Mouse (Mus musculus) stomach, embryonic 16.5 days (tissue): ENCODE data around the gene Plppr3. TPM values are rescaled to one million over a fixed set of nuclear protein-coding genes. Genes with fewer than 3 reads are reported as not detected.

Experiments
- ATAC-seq: fragments of 200-750 bp; cut with Nextera tagmentation; 2 replicates; pipeline ENCODE4 v1.8.0; 2017; ENCODE audit warnings: moderate number of reproducible peaks, moderate TSS enrichment; ENCODE audit not compliant: insufficient read depth, low FRiP score
- H3K27ac ChIP-seq: fragments of 300-500 bp; sonication (generic); 2 replicates; pipeline ENCODE4 v1.5.1; 2014; ENCODE audit warnings: low read length
- H3K27me3 ChIP-seq: fragments of 300-500 bp; sonication (generic); 2 replicates; pipeline ENCODE4 v1.6.1; 2014; ENCODE audit warnings: low read length, control low read depth, mixed read lengths; ENCODE audit not compliant: control insufficient read depth, insufficient read depth
- H3K36me3 ChIP-seq: fragments of 300-500 bp; sonication (generic); 2 replicates; pipeline ENCODE4 v1.6.1; 2014; ENCODE audit warnings: low read length; ENCODE audit not compliant: control insufficient read depth, insufficient read depth
- H3K4me1 ChIP-seq: fragments of 300-500 bp; sonication (generic); 2 replicates; pipeline ENCODE4 v1.6.1; 2014; ENCODE audit warnings: low read length, control low read depth, mixed read lengths; ENCODE audit not compliant: control insufficient read depth, insufficient read depth
- H3K4me2 ChIP-seq: fragments of 300-500 bp; sonication (generic); 2 replicates; pipeline ENCODE4 v1.6.1; 2014; ENCODE audit warnings: low read depth, low read length, mixed read lengths
- H3K4me3 ChIP-seq: fragments of 300-500 bp; sonication (generic); replicated peaks from 2 replicates; pipeline ENCODE4 v1.5.1; 2014; ENCODE audit warnings: mild to moderate bottlenecking, low read length
- H3K9ac ChIP-seq: fragments of 300-500 bp; sonication (generic); 2 replicates; pipeline ENCODE4 v1.6.1; 2014; ENCODE audit warnings: low read length
- H3K9me3 ChIP-seq: fragments of 300-500 bp; sonication (generic); replicated peaks from 2 replicates; pipeline ENCODE4 v1.6.1; 2016; ENCODE audit warnings: low read length, control low read depth; ENCODE audit not compliant: control insufficient read depth
- WGBS: fragments of 180-500 bp; shearing (Covaris S2); extraction: QIAGEN DNeasy Blood & Tissue Kit; methylation state at CpG from one replicate; pipeline ENCODE4 v1.1.7; 2014; 5-methylcytosine and 5-hydroxymethylcytosine counted together
- polyA plus RNA-seq: library from polyadenylated mRNA; unstranded; fragments of >200 nt; fragmentation: Nextera tagmentation; extraction: Ambion mirVana; gene quantifications from 2 replicates; pipeline ENCODE4 v1.2.1, GENCODE M21; 2015

Plppr3 gene
- polyA plus RNA-seq, 1 experiment from 2014 or later, result 28.7 TPM

DNA sequence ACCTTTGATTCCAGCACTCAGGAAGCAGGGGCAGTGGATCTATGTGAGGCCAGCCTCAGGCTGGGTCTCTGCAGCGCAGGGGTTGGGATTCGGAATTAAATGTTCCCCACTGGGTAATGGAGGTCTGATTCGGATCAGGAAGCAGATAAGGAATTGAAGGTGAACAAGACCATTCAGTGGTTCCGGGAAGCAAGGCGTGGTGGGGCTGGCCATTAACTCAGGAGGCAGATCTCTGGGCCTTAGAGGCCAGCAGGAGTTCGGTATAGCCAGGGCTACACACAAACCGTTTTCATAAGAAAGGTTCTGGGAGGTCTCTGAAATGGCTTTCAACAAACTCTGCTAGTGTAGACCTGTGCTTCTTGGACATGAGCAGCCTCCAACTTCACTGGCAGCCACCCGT, 21.6 kb downstream of the Plppr3 start:
- Histone ChIP-seq H3K36me3 (no peaks in the 10 kb centered on the region), H3K4me1 (peaks cover 42% of the 10 kb centered on the region), H3K27me3 (no peaks in the 10 kb centered on the region), H3K9ac (peak overlapping the region; percentile 84), H3K27ac (peak overlapping the region; percentile 100), H3K4me3 (peak overlapping the region; percentile 97), H3K4me2 (peak overlapping the region; percentile 91), H3K9me3 (no peaks in the 10 kb centered on the region)
- WGBS, result 15% methylated on average over 8 of the region's 8 CpGs
- ATAC-seq, result no peak

DNA sequence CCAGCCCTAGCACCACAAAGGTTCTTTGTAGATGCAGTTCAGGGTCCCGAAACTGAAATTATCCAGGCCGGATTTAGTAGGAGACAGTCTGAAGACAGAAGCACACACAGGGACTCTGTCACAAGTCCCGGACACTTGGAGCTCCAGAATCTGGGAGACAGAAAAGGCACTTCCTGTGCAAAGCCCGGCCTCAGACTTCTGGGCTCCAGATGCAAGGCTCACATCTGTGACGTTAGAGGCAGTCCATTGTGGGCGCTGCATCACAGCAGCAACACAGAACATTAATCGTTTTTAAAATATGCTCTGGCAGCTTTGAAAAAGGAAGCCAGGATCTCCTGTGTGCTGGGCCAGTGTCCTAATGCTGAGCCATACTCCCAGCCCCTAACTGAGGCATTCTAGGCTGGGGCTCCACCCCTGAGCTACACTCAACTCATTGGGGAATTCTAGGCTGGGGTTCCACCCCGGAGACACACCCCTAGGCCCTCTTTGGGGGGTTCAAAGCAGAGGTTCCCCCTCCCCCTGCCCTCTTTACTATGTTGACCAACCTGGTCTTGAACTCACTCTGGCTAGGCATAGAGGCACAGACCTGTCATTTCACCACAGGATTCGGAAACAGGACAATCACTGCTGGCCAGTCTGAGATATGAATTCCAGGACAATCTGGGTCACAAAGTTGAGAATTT, 22.2 kb downstream of the Plppr3 start:
- peak overlapping the region; percentile 97 for H3K4me3 ChIP-seq
- no peak for ATAC-seq
- H3K4me1 ChIP-seq, result peaks cover 36% of the 10 kb centered on the region
- no peaks in the 10 kb centered on the region for H3K9me3 ChIP-seq
- WGBS, result 26% methylated on average over 9 of the region's 9 CpGs
- H3K27ac ChIP-seq, result peak overlapping the region; percentile 100
- H3K36me3 ChIP-seq, result no peaks in the 10 kb centered on the region
- H3K27me3 ChIP-seq, result no peaks in the 10 kb centered on the region
- peak overlapping the region; percentile 91 for H3K4me2 ChIP-seq
- H3K9ac ChIP-seq, result peak overlapping the region; percentile 84

DNA sequence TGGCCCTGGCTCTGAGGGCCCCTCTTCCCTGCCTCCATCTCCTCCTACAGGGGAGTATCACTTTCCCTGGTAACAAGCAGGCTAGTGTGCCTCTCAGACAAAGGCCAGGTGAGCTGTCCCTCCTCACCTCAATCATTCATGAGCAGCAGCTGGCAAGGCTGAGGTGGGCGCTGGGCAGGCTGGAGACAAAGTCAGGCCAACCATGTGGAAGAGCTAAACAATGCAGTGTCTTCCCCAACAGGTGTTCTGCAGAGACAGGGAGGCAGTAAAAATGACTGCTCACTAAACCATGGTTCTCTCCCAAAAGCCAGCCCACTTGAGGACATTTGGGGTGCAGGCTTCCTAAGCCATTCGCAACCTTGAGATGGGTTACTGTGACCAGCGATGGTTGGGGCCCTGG, 22.8 kb downstream of the Plppr3 start:
- Histone ChIP-seq H3K4me1 (peaks cover 30% of the 10 kb centered on the region), H3K36me3 (no peaks in the 10 kb centered on the region), H3K9ac (peak overlapping the region; percentile 84), H3K27ac (peak overlapping the region; percentile 100), H3K4me3 (no peak overlapping the region; the same call in 1 of the 2 replicates), H3K9me3 (no peaks in the 10 kb centered on the region), H3K27me3 (no peaks in the 10 kb centered on the region), H3K4me2 (peak overlapping the region; percentile 91)
- WGBS, result 49% methylated on average over 3 of the region's 3 CpGs
- no peak for ATAC-seq

DNA sequence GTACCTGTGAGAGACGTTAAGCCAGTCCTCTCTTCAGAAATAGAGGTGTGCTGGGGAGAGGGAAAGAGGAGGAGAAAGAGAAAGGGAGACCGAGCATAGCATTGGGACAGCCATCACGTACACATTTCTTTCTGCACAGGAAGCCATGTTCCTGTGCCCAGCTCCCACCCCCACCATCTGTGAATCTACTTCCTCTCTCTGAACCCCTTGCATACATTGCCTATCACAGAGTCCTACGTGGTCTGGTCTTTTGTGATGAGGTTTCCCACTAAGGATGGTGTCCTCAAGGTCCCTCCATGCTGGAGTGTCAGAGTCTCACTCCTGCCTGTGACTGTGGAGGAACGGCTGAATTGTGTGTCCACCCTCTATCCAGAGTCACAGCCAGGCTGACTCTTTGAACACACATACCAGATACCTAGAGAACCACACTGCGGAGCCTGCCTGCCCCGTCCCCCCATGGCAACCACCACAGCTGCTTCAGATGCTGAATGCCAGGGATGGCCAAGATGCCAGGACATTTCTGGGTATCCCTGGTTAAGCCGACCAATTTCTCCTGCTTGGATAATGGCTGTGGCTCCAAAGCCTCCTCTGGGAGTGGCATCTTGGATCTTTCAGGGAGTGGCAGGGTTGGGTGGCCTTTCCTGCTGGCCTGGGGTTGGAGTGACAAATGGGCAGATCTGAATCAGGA, 24.3 kb downstream of the Plppr3 start:
- H3K4me3 ChIP-seq, result no peak overlapping the region
- H3K4me2 ChIP-seq, result no peak overlapping the region
- no peak for ATAC-seq
- no peaks in the 10 kb centered on the region for H3K27me3 ChIP-seq
- H3K9ac ChIP-seq, result no peak overlapping the region
- no peaks in the 10 kb centered on the region for H3K36me3 ChIP-seq
- WGBS, result 77% methylated on average over 8 of the region's 8 CpGs
- H3K4me1 ChIP-seq, result peaks cover 28% of the 10 kb centered on the region
- H3K9me3 ChIP-seq, result no peaks in the 10 kb centered on the region
- no peak overlapping the region for H3K27ac ChIP-seq

DNA sequence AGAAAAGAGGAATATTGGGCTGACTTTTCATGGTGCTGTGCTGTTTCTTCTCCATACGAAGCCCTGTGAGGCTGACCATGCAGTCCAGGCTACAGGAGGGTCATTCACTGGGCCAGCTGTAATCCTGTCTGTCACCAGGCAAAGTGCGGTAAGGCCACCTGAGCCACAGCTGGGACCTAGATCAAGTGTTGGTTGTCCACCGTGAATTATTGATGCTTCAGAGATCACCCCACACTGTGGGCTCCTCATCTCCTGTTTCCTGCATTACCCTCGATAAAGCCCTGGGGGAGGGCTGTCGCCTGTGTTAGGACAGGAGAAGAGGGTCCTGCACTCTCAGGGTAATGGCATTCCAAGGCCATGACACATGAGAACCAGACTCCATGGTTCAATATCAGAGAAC, 27.9 kb downstream of the Plppr3 start:
- H3K4me2 ChIP-seq, result no peak overlapping the region
- H3K27ac ChIP-seq, result no peak overlapping the region
- no peaks in the 10 kb centered on the region for H3K36me3 ChIP-seq
- no peak overlapping the region for H3K4me3 ChIP-seq
- peaks cover 23% of the 10 kb centered on the region for H3K4me1 ChIP-seq
- H3K9ac ChIP-seq, result no peak overlapping the region
- H3K27me3 ChIP-seq, result no peaks in the 10 kb centered on the region
- H3K9me3 ChIP-seq, result no peaks in the 10 kb centered on the region
- ATAC-seq, result no peak
- WGBS, result 50% methylated on average over 5 of the region's 5 CpGs

DNA sequence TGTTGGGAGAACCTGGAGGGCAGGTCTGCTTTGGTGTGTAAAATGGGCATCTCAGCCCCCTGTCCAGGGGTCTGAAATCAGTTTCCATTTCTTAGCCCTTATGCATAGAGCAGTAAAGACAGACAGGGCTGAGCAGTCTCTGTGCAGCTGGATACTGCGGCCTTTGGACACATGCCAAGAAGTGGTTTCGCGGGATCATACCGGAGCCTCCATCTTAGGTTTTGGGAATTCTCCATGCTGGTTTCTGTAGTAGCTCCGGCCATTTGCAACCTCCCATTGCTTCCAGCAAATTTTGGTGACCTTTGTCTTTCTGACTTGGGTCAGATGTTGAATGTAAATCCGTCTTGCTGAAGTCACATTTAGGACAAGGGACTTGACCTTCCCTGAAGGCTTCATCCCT, 31.0 kb downstream of the Plppr3 start:
- no peak overlapping the region for H3K4me2 ChIP-seq
- H3K9me3 ChIP-seq, result no peaks in the 10 kb centered on the region
- ATAC-seq, result no peak
- 46% methylated on average over 6 of the region's 6 CpGs for WGBS
- no peaks in the 10 kb centered on the region for H3K27me3 ChIP-seq
- H3K4me1 ChIP-seq, result peaks cover 17% of the 10 kb centered on the region
- 0 out of 2 replicates have a peak overlapping the region, but pooled peaks have one; percentile 3 for H3K9ac ChIP-seq
- H3K27ac ChIP-seq, result no peak overlapping the region
- H3K36me3 ChIP-seq, result no peaks in the 10 kb centered on the region
- H3K4me3 ChIP-seq, result no peak overlapping the region

DNA sequence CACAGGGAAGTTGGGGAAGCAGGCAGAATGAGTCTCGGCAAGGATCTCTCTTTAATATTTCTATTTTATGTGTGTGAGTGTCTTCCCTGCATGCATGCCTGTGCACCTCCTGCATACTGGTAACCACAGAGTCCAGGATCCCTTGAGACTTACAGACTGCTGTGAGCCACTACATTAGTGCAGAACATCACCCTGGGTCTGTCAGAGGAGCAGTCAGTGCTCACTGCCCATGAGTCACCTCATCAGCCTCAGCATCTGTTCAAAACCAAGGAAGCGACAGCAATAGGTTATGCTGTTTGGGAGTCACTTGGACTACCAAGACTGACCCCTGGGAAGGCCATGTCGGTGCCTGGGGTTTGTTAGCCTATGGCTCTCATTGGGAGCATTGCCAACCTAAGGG, 32.1 kb downstream of the Plppr3 start:
- peak overlapping the region; percentile 4; the same call in 1 of the 2 replicates for H3K27ac ChIP-seq
- no peak for ATAC-seq
- H3K36me3 ChIP-seq, result no peaks in the 10 kb centered on the region
- H3K4me3 ChIP-seq, result no peak overlapping the region
- H3K4me1 ChIP-seq, result peaks cover 17% of the 10 kb centered on the region
- H3K27me3 ChIP-seq, result no peaks in the 10 kb centered on the region
- no peak overlapping the region for H3K9ac ChIP-seq
- no peaks in the 10 kb centered on the region for H3K9me3 ChIP-seq
- 71% methylated on average over 3 of the region's 3 CpGs for WGBS
- no peak overlapping the region for H3K4me2 ChIP-seq

DNA sequence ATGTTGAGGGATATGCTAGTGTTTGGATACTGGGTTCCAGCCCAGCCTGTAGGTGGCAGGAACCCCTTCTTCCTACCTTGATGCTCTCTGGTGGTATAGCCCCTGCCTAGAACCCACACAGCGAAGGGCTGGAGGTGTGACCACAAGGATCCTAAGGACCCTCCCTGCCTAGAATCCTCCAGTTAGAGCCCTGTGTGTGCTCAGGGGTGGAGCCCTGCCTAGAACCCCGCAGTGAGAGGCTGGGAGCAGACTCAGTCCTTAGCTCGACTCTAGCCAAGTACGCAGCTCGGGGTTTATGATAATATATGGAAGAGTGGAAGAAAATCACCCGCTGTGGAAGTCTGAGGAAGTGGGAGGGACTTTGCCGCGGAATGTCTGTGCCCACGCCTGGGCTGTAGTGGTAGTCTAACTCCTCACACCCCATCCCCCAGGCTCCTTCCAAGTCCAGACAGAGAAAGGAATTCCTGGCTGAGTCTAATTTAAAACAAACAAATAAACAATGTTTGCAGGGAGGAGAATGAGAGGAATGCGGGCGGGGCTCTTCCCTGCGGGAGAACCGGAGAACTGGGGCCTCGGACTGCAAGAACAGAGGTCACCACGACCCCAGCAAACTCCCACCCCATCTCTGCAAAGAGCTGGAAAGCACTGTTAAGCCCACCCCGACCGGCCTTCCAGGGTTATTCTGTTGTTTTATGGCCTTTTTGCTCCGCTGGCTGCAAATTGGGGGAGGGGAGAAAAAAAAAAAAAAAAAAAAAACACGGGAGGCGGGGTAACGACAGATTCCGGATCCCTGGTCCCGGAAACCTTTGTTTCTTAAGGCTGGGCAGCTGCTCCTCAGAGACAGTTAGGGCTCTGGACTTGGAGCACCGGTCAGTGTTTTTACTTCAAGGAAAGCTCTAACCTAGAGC, 33.5 kb downstream of the Plppr3 start:
- Histone ChIP-seq H3K4me2 (peak overlapping the region; percentile 60), H3K27ac (peak overlapping the region; percentile 91), H3K27me3 (no peaks in the 10 kb centered on the region), H3K4me1 (peaks cover 17% of the 10 kb centered on the region), H3K9me3 (peaks cover 3% of the 10 kb centered on the region; the same call in 1 of the 2 replicates), H3K36me3 (no peaks in the 10 kb centered on the region), H3K9ac (peak overlapping the region; percentile 50), H3K4me3 (peak overlapping the region; percentile 41)
- ATAC-seq, result peak; percentile 94
- WGBS, result under 1% methylated on average over 24 of the region's 24 CpGs
